Mouse (Mus musculus) CH12.LX (cell line): Measurements from ENCODE around the gene Dgkz.

Experiments used
- POLR2A ChIP-seq: IDR thresholded peaks from 2 replicates; pipeline ENCODE4 v1.6.1; 2011; ENCODE audit warnings: low read depth, mild to moderate bottlenecking, improper control_type of control experiment, low read length
- ZMIZ1 ChIP-seq: IDR thresholded peaks from 2 replicates; pipeline ENCODE4 v1.6.1; 2012; ENCODE audit warnings: low read depth, mild to moderate bottlenecking, inconsistent platforms, low read length, improper control_type of control experiment

GRCm38 (mm10) chr2:91959544-91960410, 15.9 kb downstream of the Dgkz start:
- TF ChIP-seq POLR2A (no peak), ZMIZ1 (no peak)
